Mouse (Mus musculus) forebrain, embryonic 14.5 days (tissue): ENCODE measurements around the gene Klhl8. TPM values are rescaled to one million over a fixed set of nuclear protein-coding genes. Genes with fewer than 3 reads are reported as not detected.

ENCODE experiments used
- ATAC-seq: fragments of 200-750 bp; cut with Nextera tagmentation; 2 replicates; pipeline ENCODE4 v1.8.0; 2017; ENCODE audit warnings: mild to moderate bottlenecking, moderate library complexity
- DNase-seq: peaks from one replicate; pipeline ENCODE4 v3.0.0-alpha.2; 2015; ENCODE audit warnings: low spot score
- H3K27ac ChIP-seq: fragments of 300-500 bp; sonication (generic); 2 replicates; pipeline ENCODE4 v1.5.1; 2014; ENCODE audit warnings: low read depth, mild to moderate bottlenecking, control low read depth, low read length, moderate library complexity
- H3K27me3 ChIP-seq: fragments of 300-500 bp; sonication (generic); replicated peaks from 2 replicates; pipeline ENCODE4 v1.6.1; 2014; ENCODE audit warnings: low read length, control low read depth, mixed read lengths; ENCODE audit not compliant: control insufficient read depth, insufficient read depth
- H3K36me3 ChIP-seq: fragments of 300-500 bp; sonication (generic); 2 replicates; pipeline ENCODE4 v1.6.1; 2014; ENCODE audit warnings: low read length, control low read depth; ENCODE audit not compliant: control insufficient read depth, insufficient read depth
- H3K4me1 ChIP-seq: fragments of 300-500 bp; sonication (generic); 2 replicates; pipeline ENCODE4 v1.6.1; 2014; ENCODE audit warnings: antibody characterized with exemption, low read length, control low read depth; ENCODE audit not compliant: control insufficient read depth, insufficient read depth
- H3K4me2 ChIP-seq: fragments of 300-500 bp; sonication (generic); 2 replicates; pipeline ENCODE4 v1.6.1; 2014; ENCODE audit warnings: mild to moderate bottlenecking, control low read depth, low read length
- H3K4me3 ChIP-seq: fragments of 300-500 bp; sonication (generic); 2 replicates; pipeline ENCODE4 v1.5.1; 2014; ENCODE audit warnings: low read depth, low read length, control low read depth
- H3K9ac ChIP-seq: fragments of 300-500 bp; sonication (generic); 2 replicates; pipeline ENCODE4 v1.6.1; 2014; ENCODE audit warnings: mild to moderate bottlenecking, low read length, control low read depth, moderate library complexity
- H3K9me3 ChIP-seq: fragments of 300-500 bp; sonication (generic); replicated peaks from 2 replicates; pipeline ENCODE4 v1.6.1; 2016; ENCODE audit warnings: low read length, control low read depth, mixed read lengths; ENCODE audit not compliant: control insufficient read depth
- WGBS: fragments of 180-500 bp; shearing (Covaris S2); extraction: QIAGEN DNeasy Blood & Tissue Kit; methylation state at CpG from one replicate; pipeline ENCODE4 v1.1.7; 2014; 5-methylcytosine and 5-hydroxymethylcytosine counted together
- polyA plus RNA-seq: library from polyadenylated mRNA; unstranded; fragments of >200 nt; fragmentation: Nextera tagmentation; extraction: Ambion mirVana; gene quantifications from 2 replicates; pipeline ENCODE4 v1.2.1, GENCODE M21; 2014

Klhl8 gene
- polyA plus RNA-seq, 1 experiment from 2014 or later = 41.1 TPM

- Histone ChIP-seq H3K4me2 (no peak overlapping the region), H3K27ac (peak overlapping the region; percentile 52; the same call in 1 of the 2 replicates), H3K9ac (no peak overlapping the region), H3K4me3 (no peak overlapping the region), H3K36me3 (0 out of 2 replicates have a peak, but pooled peaks cover 6% of the 10 kb centered on the region), H3K4me1 (peaks cover 7% of the 10 kb centered on the region; the same call in 1 of the 2 replicates), H3K27me3 (no peaks in the 10 kb centered on the region), H3K9me3 (no peaks in the 10 kb centered on the region)
- DNase-seq = peak; percentile 84
- WGBS = 66% methylated on average over 5 of the region's 5 CpGs
- peak; percentile 37; the same call in 1 of the 2 replicates for ATAC-seq
Measured at GRCm38 (mm10) chr5:103856286-103857009, 54.6 kb downstream of the Klhl8 start.

GRCm38 (mm10) chr5:103855483-103856211, 55.4 kb downstream of the Klhl8 start:
- ATAC-seq (no peak), DNase-seq (no peak)
- WGBS = 87% methylated on average over 14 of the region's 14 CpGs
- peak overlapping the region; percentile 40; the same call in 1 of the 2 replicates for H3K27ac ChIP-seq
- H3K9me3 ChIP-seq = no peaks in the 10 kb centered on the region
- no peaks in the 10 kb centered on the region for H3K27me3 ChIP-seq
- no peak overlapping the region; the same call in 1 of the 2 replicates for H3K9ac ChIP-seq
- peaks cover 7% of the 10 kb centered on the region; the same call in 1 of the 2 replicates for H3K4me1 ChIP-seq
- no peak overlapping the region for H3K4me3 ChIP-seq
- H3K36me3 ChIP-seq = 0 out of 2 replicates have a peak, but pooled peaks cover 2% of the 10 kb centered on the region
- H3K4me2 ChIP-seq = no peak overlapping the region

GRCm38 (mm10) chr5:103854807-103855194, 56.3 kb downstream of the Klhl8 start:
- Histone ChIP-seq H3K9ac (no peak overlapping the region), H3K4me3 (no peak overlapping the region), H3K27ac (0 out of 2 replicates have a peak overlapping the region, but pooled peaks have one; percentile 22), H3K4me1 (peaks cover 7% of the 10 kb centered on the region; the same call in 1 of the 2 replicates), H3K27me3 (no peaks in the 10 kb centered on the region), H3K4me2 (no peak overlapping the region), H3K9me3 (no peaks in the 10 kb centered on the region), H3K36me3 (no peaks in the 10 kb centered on the region)
- DNase-seq (peak; percentile 7), ATAC-seq (no peak)
- 55% methylated on average over 5 of the region's 5 CpGs for WGBS

GRCm38 (mm10) chr5:103854041-103854806, 56.8 kb downstream of the Klhl8 start:
- Histone ChIP-seq H3K4me3 (no peak overlapping the region), H3K4me1 (peaks cover 7% of the 10 kb centered on the region; the same call in 1 of the 2 replicates), H3K9ac (no peak overlapping the region), H3K27me3 (no peaks in the 10 kb centered on the region), H3K36me3 (no peaks in the 10 kb centered on the region), H3K9me3 (no peaks in the 10 kb centered on the region), H3K27ac (peak overlapping the region; percentile 84), H3K4me2 (no peak overlapping the region)
- peak; percentile 66 for ATAC-seq
- WGBS = 72% methylated on average over 17 of the region's 17 CpGs
- peak; percentile 79 for DNase-seq

- no peak overlapping the region for H3K4me2 ChIP-seq
- no peak overlapping the region for H3K9ac ChIP-seq
- H3K27ac ChIP-seq = no peak overlapping the region
- ATAC-seq (no peak), DNase-seq (no peak)
- no peak overlapping the region for H3K4me3 ChIP-seq
- peaks cover 6% of the 10 kb centered on the region; the same call in 1 of the 2 replicates for H3K36me3 ChIP-seq
- H3K9me3 ChIP-seq = no peaks in the 10 kb centered on the region
- H3K4me1 ChIP-seq = peaks cover 7% of the 10 kb centered on the region; the same call in 1 of the 2 replicates
- 88% methylated on average over 4 of the region's 4 CpGs for WGBS
- no peaks in the 10 kb centered on the region for H3K27me3 ChIP-seq
Measured at GRCm38 (mm10) chr5:103852756-103853549, 58.1 kb downstream of the Klhl8 start.

- no peak for ATAC-seq
- peaks cover 7% of the 10 kb centered on the region; the same call in 1 of the 2 replicates for H3K36me3 ChIP-seq
- WGBS = 92% methylated on average over 8 of the region's 8 CpGs
Measured at GRCm38 (mm10) chr5:103848546-103848945, 62.5 kb downstream of the Klhl8 start.

GRCm38 (mm10) chr5:103846609-103847008, 64.5 kb downstream of the Klhl8 start:
- no peaks in the 10 kb centered on the region for H3K9me3 ChIP-seq
- no peaks in the 10 kb centered on the region for H3K27me3 ChIP-seq
- no peak overlapping the region for H3K4me3 ChIP-seq
- no peak overlapping the region for H3K27ac ChIP-seq
- H3K4me2 ChIP-seq = no peak overlapping the region
- H3K4me1 ChIP-seq = peaks cover 7% of the 10 kb centered on the region
- H3K9ac ChIP-seq = no peak overlapping the region
- H3K36me3 ChIP-seq = peaks cover 10% of the 10 kb centered on the region; the same call in 1 of the 2 replicates
- DNase-seq (no peak), ATAC-seq (no peak)
- 53% methylated on average over 5 of the region's 5 CpGs for WGBS

More at GRCm38 (mm10) chr5:103848546-103848945, 62.5 kb downstream of the Klhl8 start:
- H3K9me3 ChIP-seq = no peaks in the 10 kb centered on the region
- no peak for DNase-seq
- H3K4me1 ChIP-seq = peaks cover 7% of the 10 kb centered on the region
- H3K27ac ChIP-seq = no peak overlapping the region
- H3K4me2 ChIP-seq = no peak overlapping the region
- H3K4me3 ChIP-seq = no peak overlapping the region
- no peaks in the 10 kb centered on the region for H3K27me3 ChIP-seq
- no peak overlapping the region for H3K9ac ChIP-seq

- H3K36me3 ChIP-seq = peaks cover 10% of the 10 kb centered on the region; the same call in 1 of the 2 replicates
- H3K4me1 ChIP-seq = peaks cover 7% of the 10 kb centered on the region
- no peak overlapping the region for H3K27ac ChIP-seq
- no peak; the same call in 1 of the 2 replicates for ATAC-seq
- no peak overlapping the region for H3K4me2 ChIP-seq
- no peak for DNase-seq
- 91% methylated on average over 10 of the region's 10 CpGs for WGBS
- no peak overlapping the region for H3K4me3 ChIP-seq
- H3K9me3 ChIP-seq = no peaks in the 10 kb centered on the region
- H3K27me3 ChIP-seq = no peaks in the 10 kb centered on the region
- no peak overlapping the region for H3K9ac ChIP-seq
Measured at GRCm38 (mm10) chr5:103846154-103846551, 64.9 kb downstream of the Klhl8 start.
